Comparison of ENCODE assay signal across 23 mouse cellular contexts in genomic region chr7:75394866-75395580, GRCm38 (mm10).
A peak's percentile ranks its signal among the peaks of the same experiment; 100 is the strongest.
DNase-seq lines count a peak whose midpoint lies in the region; ATAC-seq and TF ChIP-seq lines count a peak whose summit lies in the region.
"Had no signal": no experiment of that assay in that cellular context is flagged by ENCODE, and none has a peak within 500 bp of the region (broad histone marks: within the 10 kb centered on the region; RNA-seq: fewer than 3 reads in every experiment).

No protein-coding gene starts in this region.

- DNase-seq in heart, adult 11 months = peak; percentile 88
- DNase-seq in heart, adult 9 months (ENCODE audit: low spot score in 2 of 2) = no peak
- no peak for DNase-seq in heart, postnatal 14 days
- DNase-seq in 3T3-L1 (ENCODE audit: low read depth, low spot score) = peak; percentile 27
- DNase-seq: adrenal gland, adult 8-10 months; cerebellum, adult 2 months; cerebellum, postnatal 25 days; gastrocnemius, postnatal 36 days; kidney, adult 9 months; kidney, postnatal 14 days; right cerebral cortex, postnatal 14 days had no signal

- H3K27ac ChIP-seq in heart, embryonic 15.5 days = peak overlapping the region; percentile 63
- peak overlapping the region; percentile 82 for H3K27ac ChIP-seq in embryonic fibroblast, embryonic 13.5 days (ENCODE audit: insufficient read depth, low read length)
- no peak overlapping the region for H3K27ac ChIP-seq in midbrain, embryonic 13.5 days
- H3K27ac ChIP-seq in hindbrain, embryonic 16.5 days (ENCODE audit: low read depth, low read length) = no peak overlapping the region
- H3K27ac ChIP-seq: forebrain, embryonic 10.5 days; hindbrain, embryonic 10.5 days; hindbrain, postnatal 0 days; midbrain, embryonic 12.5 days; neural tube, embryonic 12.5 days had no signal

- H3K9ac ChIP-seq in heart, embryonic 15.5 days = no peak overlapping the region
- no peak overlapping the region for H3K9ac ChIP-seq in midbrain, embryonic 13.5 days (replicated peaks)
- H3K9ac ChIP-seq in hindbrain, embryonic 16.5 days (ENCODE audit: low read depth, low read length) = no peak overlapping the region
- H3K9ac ChIP-seq: midbrain, embryonic 12.5 days; neural tube, embryonic 12.5 days had no signal

- no peak overlapping the region for H3K4me3 ChIP-seq in heart, embryonic 15.5 days
- no peak overlapping the region for H3K4me3 ChIP-seq in embryonic fibroblast, embryonic 13.5 days (ENCODE audit: insufficient read depth, low read length)
- H3K4me3 ChIP-seq in midbrain, embryonic 13.5 days (replicated peaks) = no peak overlapping the region
- H3K4me3 ChIP-seq in hindbrain, embryonic 16.5 days (ENCODE audit: low read length) = no peak overlapping the region
- H3K4me3 ChIP-seq: forebrain, embryonic 10.5 days; hindbrain, embryonic 10.5 days; midbrain, embryonic 12.5 days; neural tube, embryonic 12.5 days had no signal

- TF ChIP-seq POLR2A in embryonic fibroblast, embryonic 13.5 days (IDR thresholded peaks at IDR 0.05; ENCODE audit: low read depth, low read length) = no peak

- H3K27me3 ChIP-seq in heart, embryonic 15.5 days = no peaks in the 10 kb centered on the region
- no peaks in the 10 kb centered on the region for H3K27me3 ChIP-seq in midbrain, embryonic 13.5 days
- H3K27me3 ChIP-seq in hindbrain, embryonic 16.5 days (replicated peaks; ENCODE audit: control insufficient read depth, insufficient read depth, low read length) = no peaks in the 10 kb centered on the region
- H3K27me3 ChIP-seq: midbrain, embryonic 12.5 days; neural tube, embryonic 12.5 days had no signal

- H3K9me3 ChIP-seq in heart, embryonic 15.5 days (replicated peaks) = no peaks in the 10 kb centered on the region
- H3K9me3 ChIP-seq in midbrain, embryonic 13.5 days = no peaks in the 10 kb centered on the region
- no peaks in the 10 kb centered on the region for H3K9me3 ChIP-seq in hindbrain, embryonic 16.5 days (ENCODE audit: control insufficient read depth, low read length)
- H3K9me3 ChIP-seq: forebrain, embryonic 10.5 days; hindbrain, embryonic 10.5 days; midbrain, embryonic 12.5 days; neural tube, embryonic 12.5 days had no signal

- H3K36me3 ChIP-seq in heart, embryonic 15.5 days = no peaks in the 10 kb centered on the region
- H3K36me3 ChIP-seq in midbrain, embryonic 13.5 days = no peaks in the 10 kb centered on the region
- H3K36me3 ChIP-seq in hindbrain, embryonic 16.5 days (ENCODE audit: control insufficient read depth, insufficient read depth, low read length) = no peaks in the 10 kb centered on the region
- H3K36me3 ChIP-seq: forebrain, embryonic 10.5 days; hindbrain, embryonic 10.5 days; midbrain, embryonic 12.5 days; neural tube, embryonic 12.5 days had no signal

- intact Hi-C loops in heart, postnatal 14 days (cut with DNase I) = loop anchor here (5.0 kb wide), 2 partner anchors 62 to 217 kb away; partner anchors contain the start of gene Akap13

- peaks cover 44% of the 10 kb centered on the region for H3K4me1 ChIP-seq in heart, embryonic 15.5 days (replicated peaks)
- peaks cover 19% of the 10 kb centered on the region for H3K4me1 ChIP-seq in embryonic fibroblast, embryonic 13.5 days (ENCODE audit: control insufficient read depth, insufficient read depth, low read length)
- no peaks in the 10 kb centered on the region for H3K4me1 ChIP-seq in midbrain, embryonic 13.5 days (replicated peaks)
- H3K4me1 ChIP-seq in hindbrain, embryonic 16.5 days (ENCODE audit: control insufficient read depth, insufficient read depth, low read depth, low read length) = no peaks in the 10 kb centered on the region
- H3K4me1 ChIP-seq: neural tube, embryonic 12.5 days had no signal

- H3K4me2 ChIP-seq in heart, embryonic 15.5 days = peak overlapping the region; percentile 33; the same call in 1 of the 2 replicates
- no peak overlapping the region for H3K4me2 ChIP-seq in midbrain, embryonic 13.5 days (replicated peaks)
- H3K4me2 ChIP-seq in hindbrain, embryonic 16.5 days (ENCODE audit: low read length) = no peak overlapping the region
- H3K4me2 ChIP-seq: liver, embryonic 11.5 days; midbrain, embryonic 12.5 days; neural tube, embryonic 12.5 days had no signal

- no peak for TF ChIP-seq CTCF in embryonic fibroblast, embryonic 13.5 days (IDR thresholded peaks at IDR 0.05; ENCODE audit: borderline replicate concordance, insufficient read depth, low read length)

- 30% methylated on average over 8 of the region's 8 CpGs for WGBS in heart, embryonic 15.5 days
- 81% methylated on average over 8 of the region's 8 CpGs for WGBS in midbrain, embryonic 13.5 days
- WGBS in hindbrain, embryonic 16.5 days = 77% methylated on average over 8 of the region's 8 CpGs

- no peak for ATAC-seq in heart, embryonic 15.5 days (replicated peaks; ENCODE audit: insufficient number of reproducible peaks, insufficient read depth, low FRiP score, low read depth)
- ATAC-seq in midbrain, embryonic 13.5 days = no peak
- ATAC-seq in hindbrain, embryonic 16.5 days = no peak
- ATAC-seq: forebrain, embryonic 16.5 days; hindbrain, postnatal 0 days; intestine, embryonic 16.5 days had no signal

Comparison
In these comparisons a context has a peak if more than half of its experiments do, and no peak if none do; other contexts are left out.
1. DNase-seq: peak in heart, adult 11 months (single experiment) and 3T3-L1 (single experiment); none in heart, adult 9 months (0 of 2) and heart, postnatal 14 days (0 of 2).
2. H3K27ac ChIP-seq: peak in heart, embryonic 15.5 days (single experiment) and embryonic fibroblast, embryonic 13.5 days (single experiment); none in midbrain, embryonic 13.5 days (single experiment) and hindbrain, embryonic 16.5 days (single experiment).